Mouse (Mus musculus): ENCODE measurements at regions not wholly inside any gene's neighbourhood (a gene's known extent, or its start where the extent isn't known, plus 50 kb on each side); places are given as distances from the start of the nearest gene placed in this dataset.

GRCm38 (mm10) chr16:51905588-51905987, 125.4 kb upstream of the Cblb start:
- in situ Hi-C loops (cut with MboI, MseI), result loop anchor here (5.0 to 10.0 kb wide), 2 partner anchors 62 to 999 kb away; no protein-coding TSS in a partner anchor

GRCm38 (mm10) chr16:51906686-51907085, 124.3 kb upstream of the Cblb start:
- in situ Hi-C loops (cut with MboI, MseI), result loop anchor here (5.0 to 10.0 kb wide), 2 partner anchors 61 to 998 kb away; no protein-coding TSS in a partner anchor

GRCm38 (mm10) chr16:51910046-51910445, 121.0 kb upstream of the Cblb start:
- in situ Hi-C loops (cut with MboI, MseI), result no loop called here

- in situ Hi-C loops (cut with MboI, MseI), result no loop called here
These were observed 119.8 kb upstream of the Cblb start for GRCm38 (mm10) chr16:51911109-51911765.

GRCm38 (mm10) chr16:51915034-51915928, 115.7 kb upstream of the Cblb start:
- in situ Hi-C loops (cut with MboI, MseI), result no loop called here

GRCm38 (mm10) chr16:51915929-51916308, 115.1 kb upstream of the Cblb start:
- in situ Hi-C loops (cut with MboI, MseI), result no loop called here

GRCm38 (mm10) chr16:51916337-51916736, 114.7 kb upstream of the Cblb start:
- in situ Hi-C loops (cut with MboI, MseI), result no loop called here

- in situ Hi-C loops (cut with MboI, MseI), result no loop called here
These were observed 114.2 kb upstream of the Cblb start for GRCm38 (mm10) chr16:51916820-51917219.

- in situ Hi-C loops (cut with MboI, MseI), result no loop called here
These were observed 113.5 kb upstream of the Cblb start for GRCm38 (mm10) chr16:51917540-51917939.

- in situ Hi-C loops (cut with MboI, MseI), result loop anchor here (10.0 kb wide), 1 partner anchor 64 kb away; no protein-coding TSS in a partner anchor
These were observed 110.0 kb upstream of the Cblb start for GRCm38 (mm10) chr16:51921025-51921424.

GRCm38 (mm10) chr16:51922589-51922988, 108.4 kb upstream of the Cblb start:
- in situ Hi-C loops (cut with MboI, MseI), result loop anchor here (10.0 kb wide), 1 partner anchor 62 kb away; no protein-coding TSS in a partner anchor

- in situ Hi-C loops (cut with MboI, MseI), result loop anchor here (5.0 to 10.0 kb wide), 3 partner anchors 59 to 623 kb away; no protein-coding TSS in a partner anchor
These were observed 105.4 kb upstream of the Cblb start for GRCm38 (mm10) chr16:51925639-51926038.

- in situ Hi-C loops (cut with MboI, MseI), result no loop called here
These were observed 97.9 kb upstream of the Cblb start for GRCm38 (mm10) chr16:51933122-51933521.

GRCm38 (mm10) chr16:51933965-51934364, 97.1 kb upstream of the Cblb start:
- in situ Hi-C loops (cut with MboI, MseI), result no loop called here

GRCm38 (mm10) chr16:51937298-51937697, 93.7 kb upstream of the Cblb start:
- in situ Hi-C loops (cut with MboI, MseI), result no loop called here

GRCm38 (mm10) chr16:51939061-51939460, 92.0 kb upstream of the Cblb start:
- in situ Hi-C loops (cut with MboI, MseI), result no loop called here

GRCm38 (mm10) chr16:51940574-51940973, 90.5 kb upstream of the Cblb start:
- in situ Hi-C loops (cut with MboI, MseI), result no loop called here

- in situ Hi-C loops (cut with MboI, MseI), result no loop called here
These were observed 88.4 kb upstream of the Cblb start for GRCm38 (mm10) chr16:51942431-51943130.

GRCm38 (mm10) chr16:51967051-51967845, 63.8 kb upstream of the Cblb start:
- in situ Hi-C loops (cut with MboI, MseI), result loop anchor here (5.0 kb wide), 1 partner anchor 60 kb away; no protein-coding TSS in a partner anchor

All from T-helper 1 cell (primary cell).